Mouse (Mus musculus) neural tube, embryonic 14.5 days (tissue): ENCODE data around the gene Usp20. TPM values are rescaled to one million over a fixed set of nuclear protein-coding genes. Genes with fewer than 3 reads are reported as not detected.

Experiments used
- ATAC-seq: fragments of 200-750 bp; cut with Nextera tagmentation; 2 replicates; pipeline ENCODE4 v1.8.0; 2017; ENCODE audit warnings: low read depth, mild to moderate bottlenecking, moderate TSS enrichment, moderate library complexity
- H3K27ac ChIP-seq: fragments of 300-500 bp; sonication (generic); 2 replicates; pipeline ENCODE4 v1.5.1; 2014; ENCODE audit warnings: low read depth, mild to moderate bottlenecking, control low read depth, low read length, moderate library complexity, mixed read lengths
- H3K27me3 ChIP-seq: fragments of 300-500 bp; sonication (generic); 2 replicates; pipeline ENCODE4 v1.6.1; 2014; ENCODE audit warnings: low read length; ENCODE audit not compliant: control insufficient read depth, insufficient read depth
- H3K36me3 ChIP-seq: fragments of 300-500 bp; sonication (generic); 2 replicates; pipeline ENCODE4 v1.6.1; 2014; ENCODE audit warnings: low read length, mixed read lengths; ENCODE audit not compliant: control insufficient read depth, insufficient read depth
- H3K4me1 ChIP-seq: fragments of 300-500 bp; sonication (generic); 2 replicates; pipeline ENCODE4 v1.6.1; 2014; ENCODE audit warnings: low read length; ENCODE audit not compliant: control insufficient read depth, insufficient read depth
- H3K4me2 ChIP-seq: fragments of 300-500 bp; sonication (generic); 2 replicates; pipeline ENCODE4 v1.6.1; 2014; ENCODE audit warnings: mild to moderate bottlenecking, low read depth, low read length, control low read depth
- H3K4me3 ChIP-seq: fragments of 300-500 bp; sonication (generic); 2 replicates; pipeline ENCODE4 v1.5.1; 2014; ENCODE audit warnings: low read depth, low read length, control low read depth, mixed read lengths
- H3K9ac ChIP-seq: fragments of 300-500 bp; sonication (generic); replicated peaks from 2 replicates; pipeline ENCODE4 v1.6.1; 2014; ENCODE audit warnings: low read depth, mild to moderate bottlenecking, control low read depth, low read length, mixed read lengths
- H3K9me3 ChIP-seq: fragments of 300-500 bp; sonication (generic); 2 replicates; pipeline ENCODE4 v1.6.1; 2016; ENCODE audit warnings: low read length; ENCODE audit not compliant: control insufficient read depth
- WGBS: fragments of 180-500 bp; shearing (Covaris S2); extraction: QIAGEN DNeasy Blood & Tissue Kit; methylation state at CpG from one replicate; pipeline ENCODE4 v1.1.7; 2014; 5-methylcytosine and 5-hydroxymethylcytosine counted together
- polyA plus RNA-seq: library from polyadenylated mRNA; unstranded; fragments of >200 nt; fragmentation: Nextera tagmentation; extraction: Ambion mirVana; gene quantifications from 2 replicates; pipeline ENCODE4 v1.2.1, GENCODE M21; 2014

Gene Usp20
- polyA plus RNA-seq, 1 experiment from 2014 or later = 32.6 TPM

DNA sequence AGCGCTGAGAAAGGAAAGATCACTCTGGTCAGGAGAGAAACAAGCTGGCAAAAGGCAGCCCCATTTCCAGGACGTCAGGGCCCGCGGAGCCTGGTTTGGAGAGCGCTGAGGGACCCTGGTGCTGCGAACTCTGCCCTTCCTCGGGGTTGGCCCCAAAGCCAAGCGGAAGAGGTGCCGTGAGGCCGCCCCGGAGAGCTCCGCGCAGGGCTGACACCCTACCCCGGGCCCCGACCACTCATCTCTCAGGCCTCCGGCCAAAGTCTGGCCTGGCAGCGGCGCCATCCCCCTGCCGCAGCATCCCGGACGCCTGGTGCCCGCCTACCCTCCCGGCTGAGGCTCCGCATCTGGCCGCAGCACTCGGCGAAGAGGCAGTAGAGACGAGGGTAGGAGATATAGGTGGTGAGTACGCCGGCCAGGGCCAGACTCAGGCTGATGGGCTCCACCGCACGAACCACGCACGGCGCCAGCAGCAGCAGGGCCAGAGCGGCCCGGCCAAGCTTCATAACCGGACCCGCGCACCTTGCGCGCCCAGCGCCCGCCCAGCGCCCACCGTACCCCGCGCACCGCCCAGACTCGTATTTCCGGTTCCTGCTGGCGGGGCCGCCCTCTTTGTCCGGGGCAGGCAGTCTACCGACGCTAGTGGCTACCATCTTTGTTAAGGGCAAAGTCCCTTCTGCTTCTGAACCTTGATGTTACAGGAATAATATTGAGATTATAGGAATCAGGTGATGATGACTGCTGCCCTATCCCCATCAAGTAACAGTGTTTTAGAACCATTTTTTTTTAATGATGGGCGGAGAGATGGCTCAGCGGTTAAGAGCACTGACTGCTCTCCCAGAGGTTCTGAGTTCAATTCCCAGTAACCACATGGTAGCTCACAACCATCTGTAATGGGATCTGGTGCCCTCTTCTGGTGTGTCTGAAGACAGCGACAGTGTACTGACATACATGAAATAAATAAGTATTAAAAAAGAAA is 14.4 kb upstream of the Usp20 start, which contains the start of gene Tor1a:
Gene Tor1a, minus strand, starts transcription at position 582 of the 976 bp plus-strand sequence.
- Histone ChIP-seq H3K36me3 (peaks cover 16% of the 10 kb centered on the region), H3K27ac (peak within 1 kb of the TSS; percentile 58), H3K27me3 (no peaks in the 10 kb centered on the region), H3K9ac (peak within 1 kb of the TSS; percentile 88), H3K4me1 (peaks cover 17% of the 10 kb centered on the region), H3K9me3 (no peaks in the 10 kb centered on the region), H3K4me3 (peak within 1 kb of the TSS; percentile 80), H3K4me2 (peak within 1 kb of the TSS; percentile 67)
- peak; percentile 94 for ATAC-seq
- 2% methylated on average over 58 of the region's 59 CpGs for WGBS

DNA sequence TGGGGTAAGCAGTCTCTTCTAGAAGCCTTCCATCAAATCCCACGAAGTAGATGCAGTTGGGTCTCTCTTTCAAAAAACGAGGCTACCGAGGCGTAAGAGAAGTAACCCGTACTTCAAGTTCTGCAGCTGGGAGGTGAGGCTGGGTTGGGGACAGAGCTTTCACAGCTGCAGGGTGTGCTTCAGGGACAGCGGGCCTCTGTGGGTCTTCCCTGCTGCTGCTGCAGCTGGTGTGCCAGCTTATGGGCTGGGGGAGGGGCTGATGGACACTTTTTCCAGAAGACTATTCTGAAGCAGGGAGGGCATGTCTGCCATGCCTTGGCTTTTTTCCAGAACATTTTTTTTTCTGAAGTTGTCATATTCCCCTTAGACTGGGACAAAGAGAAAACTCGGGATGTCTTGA is 945 bp downstream of the Usp20 start:
- H3K9me3 ChIP-seq = no peaks in the 10 kb centered on the region
- no peak for ATAC-seq
- H3K4me3 ChIP-seq = peak overlapping the region; percentile 70
- H3K36me3 ChIP-seq = peaks cover 10% of the 10 kb centered on the region
- peak overlapping the region; percentile 69 for H3K4me2 ChIP-seq
- no peaks in the 10 kb centered on the region for H3K27me3 ChIP-seq
- H3K4me1 ChIP-seq = peaks cover 14% of the 10 kb centered on the region
- peak overlapping the region; percentile 72 for H3K9ac ChIP-seq
- 46% methylated on average over 7 of the region's 7 CpGs for WGBS
- peak overlapping the region; percentile 77; the same call in 1 of the 2 replicates for H3K27ac ChIP-seq

DNA sequence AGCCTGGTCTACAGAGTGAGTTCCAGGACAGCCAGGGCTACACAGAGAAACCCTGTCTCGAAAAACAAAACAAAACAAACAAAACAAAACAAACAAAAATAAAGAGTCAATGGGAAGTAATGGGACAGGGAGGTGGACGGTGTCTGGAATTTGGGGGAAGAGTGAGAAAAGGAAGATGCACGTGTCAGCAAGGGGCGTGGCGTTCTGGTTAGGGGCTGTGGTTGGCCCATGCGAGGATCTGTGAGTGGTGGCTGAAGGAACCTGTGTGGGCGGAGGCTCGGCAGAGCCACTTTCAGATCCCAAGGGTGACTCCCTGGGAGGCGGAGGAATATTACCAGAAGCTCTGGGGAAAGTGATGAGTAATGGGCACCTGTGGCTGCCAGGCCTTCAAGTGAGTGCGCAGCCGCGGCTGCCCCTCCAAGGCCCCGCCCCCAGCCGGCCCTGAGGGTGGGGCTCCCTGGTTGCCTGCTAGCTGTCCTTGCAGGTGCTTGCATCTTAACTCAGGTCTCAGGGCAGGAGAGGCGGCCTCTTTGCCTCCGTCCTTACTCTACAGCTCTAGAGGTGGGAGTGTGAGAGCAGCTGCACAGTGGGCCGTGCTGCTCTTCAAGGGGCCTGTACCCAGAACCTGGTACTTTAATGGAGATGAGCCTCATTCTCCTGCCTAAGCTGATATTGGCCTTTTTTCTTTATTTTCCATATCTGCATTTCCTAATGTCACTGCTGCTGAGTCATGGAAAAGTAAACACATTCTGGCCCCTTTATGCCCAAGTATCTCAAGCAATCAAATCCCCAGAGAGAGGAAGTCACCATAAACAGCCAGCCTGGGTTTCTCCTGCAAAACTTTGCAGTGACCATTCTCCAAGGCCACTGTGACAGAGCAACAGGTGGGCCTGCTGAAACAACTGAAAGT is 3.3 kb downstream of the Usp20 start:
- 28% methylated on average over 17 of the region's 17 CpGs for WGBS
- Histone ChIP-seq H3K4me1 (peaks cover 14% of the 10 kb centered on the region), H3K4me2 (no peak overlapping the region), H3K9ac (no peak overlapping the region), H3K9me3 (no peaks in the 10 kb centered on the region), H3K27me3 (no peaks in the 10 kb centered on the region), H3K27ac (no peak overlapping the region), H3K4me3 (no peak overlapping the region), H3K36me3 (no peaks in the 10 kb centered on the region)
- no peak for ATAC-seq

DNA sequence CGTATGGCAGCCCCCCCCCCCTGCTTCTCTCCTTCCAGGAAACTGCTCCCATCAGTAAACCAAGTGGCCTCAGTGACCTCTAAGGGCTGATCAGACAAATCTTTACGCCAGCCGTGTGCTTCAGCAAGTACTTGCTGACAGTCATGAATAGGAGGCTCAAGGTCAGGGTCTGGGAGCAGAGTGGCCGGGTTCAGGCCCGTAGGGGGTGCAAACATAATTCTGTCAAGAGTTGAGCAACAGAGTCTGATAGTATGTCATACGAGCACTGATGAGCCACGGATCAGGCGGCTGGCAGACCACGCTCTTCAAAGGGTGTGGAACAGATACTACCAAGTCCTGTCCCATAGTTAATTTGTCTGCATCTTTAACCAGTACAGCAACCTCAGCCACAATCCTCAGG is 8.1 kb downstream of the Usp20 start:
- no peak for ATAC-seq
- 91% methylated on average over 9 of the region's 9 CpGs for WGBS
- Histone ChIP-seq H3K9ac (no peak overlapping the region), H3K36me3 (no peaks in the 10 kb centered on the region), H3K27ac (no peak overlapping the region), H3K4me3 (no peak overlapping the region), H3K27me3 (no peaks in the 10 kb centered on the region), H3K4me1 (0 out of 2 replicates have a peak, but pooled peaks cover 2% of the 10 kb centered on the region), H3K4me2 (no peak overlapping the region), H3K9me3 (no peaks in the 10 kb centered on the region)

DNA sequence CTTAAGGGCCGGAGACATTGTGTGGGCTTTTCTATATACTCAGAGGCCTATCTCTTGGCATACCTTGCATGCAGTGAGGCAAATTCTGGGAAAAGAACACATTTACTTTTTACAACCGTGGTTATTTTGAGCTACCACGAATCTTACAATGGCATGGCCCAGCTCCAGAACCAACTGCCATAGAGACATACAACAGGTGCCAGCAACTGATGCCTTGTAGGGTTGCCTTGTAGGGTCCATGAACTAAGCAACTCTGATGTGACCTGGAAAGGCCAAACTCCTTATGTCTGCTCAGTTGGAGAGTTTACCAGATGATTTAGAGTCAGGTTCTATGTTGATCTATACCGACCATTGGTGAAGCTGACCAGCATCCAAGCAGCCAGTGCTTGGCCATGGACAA is 12.8 kb downstream of the Usp20 start:
- no peak overlapping the region for H3K4me2 ChIP-seq
- no peaks in the 10 kb centered on the region for H3K9me3 ChIP-seq
- 0 out of 2 replicates have a peak, but pooled peaks cover 4% of the 10 kb centered on the region for H3K4me1 ChIP-seq
- ATAC-seq = no peak
- no peak overlapping the region for H3K27ac ChIP-seq
- WGBS = 94% methylated on average over 4 of the region's 4 CpGs
- no peak overlapping the region for H3K9ac ChIP-seq
- H3K36me3 ChIP-seq = no peaks in the 10 kb centered on the region
- no peak overlapping the region for H3K4me3 ChIP-seq
- no peaks in the 10 kb centered on the region for H3K27me3 ChIP-seq

DNA sequence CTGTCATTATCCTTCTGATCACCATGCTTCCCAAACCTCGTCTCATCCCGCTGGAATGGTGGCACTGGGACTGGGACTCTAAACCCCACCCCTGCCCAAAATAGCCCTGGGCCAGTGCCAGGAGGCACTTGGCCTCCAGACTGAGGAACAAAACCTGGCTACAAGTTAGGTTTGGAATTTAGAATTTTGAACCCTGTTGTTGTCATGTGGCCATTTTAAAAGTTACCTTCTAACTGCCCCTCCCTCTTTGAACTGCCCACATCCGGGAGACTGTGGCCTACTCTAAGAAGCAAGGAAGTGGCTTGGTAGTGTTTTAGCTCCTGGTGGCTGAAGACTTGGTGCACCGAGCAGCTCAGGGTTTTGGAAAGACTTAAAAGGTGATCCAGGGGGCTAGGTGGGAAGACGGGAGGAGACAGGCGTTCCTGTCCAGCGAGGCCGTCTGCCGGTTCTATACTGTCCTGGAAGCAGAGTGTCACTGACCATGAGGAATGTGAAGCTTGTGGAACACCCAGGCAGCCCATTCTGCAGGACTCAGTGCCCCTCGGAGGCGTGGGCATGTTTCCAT is 13.4 kb downstream of the Usp20 start:
- Histone ChIP-seq H3K27me3 (no peaks in the 10 kb centered on the region), H3K27ac (no peak overlapping the region), H3K4me2 (no peak overlapping the region), H3K4me1 (0 out of 2 replicates have a peak, but pooled peaks cover 4% of the 10 kb centered on the region), H3K9me3 (no peaks in the 10 kb centered on the region), H3K9ac (no peak overlapping the region), H3K36me3 (peaks cover 5% of the 10 kb centered on the region; the same call in 1 of the 2 replicates), H3K4me3 (no peak overlapping the region)
- no peak for ATAC-seq
- 85% methylated on average over 11 of the region's 11 CpGs for WGBS

DNA sequence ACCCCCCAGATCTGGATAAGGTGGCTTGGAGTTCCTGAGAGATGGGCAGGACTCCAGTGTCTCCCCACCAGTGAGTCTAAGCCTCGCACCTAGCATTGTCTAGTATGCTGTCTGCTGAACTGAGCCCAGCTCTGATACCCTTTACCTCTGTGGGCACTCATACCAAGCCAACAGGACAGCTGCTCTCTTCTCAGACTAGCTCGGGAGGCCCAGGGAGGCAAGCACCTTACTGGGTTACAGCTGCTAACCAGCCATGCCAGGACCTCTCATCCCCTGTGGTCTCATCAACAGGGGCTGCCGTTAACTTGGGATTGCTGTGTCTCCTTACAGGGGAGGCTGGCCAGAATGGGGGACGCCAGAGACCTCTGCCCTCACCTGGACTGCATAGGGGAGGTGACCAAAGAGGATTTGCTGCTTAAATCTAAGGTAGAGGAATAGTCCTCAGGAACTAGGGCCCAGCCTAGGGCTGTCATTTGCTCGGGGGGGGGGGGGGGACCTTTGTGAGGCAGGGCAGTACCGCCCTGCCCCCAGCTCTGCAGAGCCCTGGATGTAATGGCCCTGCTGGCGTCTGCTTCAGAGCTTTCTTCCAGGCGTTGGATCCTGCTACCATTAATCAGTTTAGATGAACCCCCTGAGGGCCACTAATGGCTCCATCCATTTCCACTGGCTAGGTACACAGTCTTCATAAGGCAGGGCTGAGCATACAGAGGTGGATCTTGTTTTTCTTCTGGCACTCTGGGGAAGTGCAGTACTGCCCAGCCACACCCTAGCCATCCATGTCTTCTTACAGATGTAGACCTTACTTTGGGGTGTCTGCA is 16.6 kb downstream of the Usp20 start:
- 0 out of 2 replicates have a peak overlapping the region, but pooled peaks have one; percentile 11 for H3K9ac ChIP-seq
- peak; percentile 72 for ATAC-seq
- H3K4me2 ChIP-seq = no peak overlapping the region
- peaks cover 28% of the 10 kb centered on the region for H3K36me3 ChIP-seq
- WGBS = 36% methylated on average over 8 of the region's 8 CpGs
- H3K27ac ChIP-seq = peak overlapping the region; percentile 62
- no peak overlapping the region for H3K4me3 ChIP-seq
- H3K9me3 ChIP-seq = no peaks in the 10 kb centered on the region
- H3K4me1 ChIP-seq = 0 out of 2 replicates have a peak, but pooled peaks cover 4% of the 10 kb centered on the region
- no peaks in the 10 kb centered on the region for H3K27me3 ChIP-seq

DNA sequence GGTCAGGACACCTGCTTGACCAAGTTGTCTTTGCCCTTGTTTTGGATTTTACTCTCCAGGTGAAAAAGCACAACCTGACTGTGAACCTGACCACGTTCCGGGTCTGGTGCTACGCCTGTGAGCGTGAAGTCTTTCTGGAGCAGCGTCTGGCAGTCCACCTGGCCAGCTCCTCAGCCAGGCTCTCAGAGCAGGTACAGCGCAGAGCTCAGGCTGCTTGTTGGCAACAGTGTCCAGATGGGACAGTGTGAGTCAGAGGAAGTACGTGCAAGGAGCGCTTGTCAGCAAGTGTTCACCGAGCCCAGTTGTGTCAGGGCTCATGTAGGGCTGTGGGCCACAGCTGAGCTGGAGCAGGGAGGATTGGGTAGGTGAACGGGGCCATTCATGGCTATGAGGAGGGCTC is 20.8 kb downstream of the Usp20 start:
- 0 out of 2 replicates have a peak, but pooled peaks cover 4% of the 10 kb centered on the region for H3K4me1 ChIP-seq
- H3K27me3 ChIP-seq = no peaks in the 10 kb centered on the region
- peaks cover 50% of the 10 kb centered on the region for H3K36me3 ChIP-seq
- no peak for ATAC-seq
- no peak overlapping the region for H3K4me2 ChIP-seq
- 95% methylated on average over 10 of the region's 10 CpGs for WGBS
- H3K9me3 ChIP-seq = no peaks in the 10 kb centered on the region
- H3K27ac ChIP-seq = no peak overlapping the region
- H3K4me3 ChIP-seq = no peak overlapping the region
- no peak overlapping the region for H3K9ac ChIP-seq
